Comparison of ENCODE assay signal across 11 mouse cellular contexts in the genomic region with DNA sequence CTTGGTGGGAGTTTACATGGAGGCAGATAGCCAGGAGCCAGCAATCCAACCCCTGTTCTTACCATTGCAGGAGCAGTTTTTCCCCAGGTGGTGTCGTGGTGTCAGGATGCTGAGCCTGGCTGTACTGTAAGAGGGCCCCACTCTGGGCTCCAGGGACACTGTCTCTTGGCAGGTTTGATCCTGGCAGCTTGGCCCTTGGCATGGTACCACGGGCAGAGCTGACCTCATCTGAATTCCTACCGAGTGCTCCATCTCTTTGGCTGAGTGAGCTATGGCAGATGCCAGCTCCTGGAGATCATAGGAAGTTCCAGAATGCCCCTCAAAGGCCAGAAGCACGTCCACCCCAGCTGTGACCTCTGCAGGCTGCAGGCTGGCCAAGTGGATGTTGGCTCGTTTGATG. TPM values are rescaled to one million over a fixed set of nuclear protein-coding genes. Genes with fewer than 3 reads are reported as not detected.
DNase-seq lines count a peak whose midpoint lies in the region; ATAC-seq lines count a peak whose summit lies in the region.
"Had no signal": no experiment of that assay in that cellular context is flagged by ENCODE, and none has a peak within 500 bp of the region (broad histone marks: within the 10 kb centered on the region; RNA-seq: fewer than 3 reads in every experiment).

No protein-coding gene starts in this region.

- WGBS in kidney, embryonic 16.5 days, result 59% methylated on average over 5 of the region's 5 CpGs

- no peaks in the 10 kb centered on the region for H3K9me3 ChIP-seq in kidney, embryonic 16.5 days (ENCODE audit: low read length)
- H3K9me3 ChIP-seq: megakaryocyte, embryonic 14.5 days had no signal

- H3K9ac ChIP-seq in kidney, embryonic 16.5 days (replicated peaks; ENCODE audit: low read length), result no peak overlapping the region

- ATAC-seq in kidney, embryonic 16.5 days (ENCODE audit: low FRiP score, low TSS enrichment), result no peak

- no peaks in the 10 kb centered on the region for H3K4me1 ChIP-seq in kidney, embryonic 16.5 days (ENCODE audit: insufficient read depth, low read length)
- H3K4me1 ChIP-seq: megakaryocyte, embryonic 14.5 days had no signal

- H3K27me3 ChIP-seq in kidney, embryonic 16.5 days (ENCODE audit: insufficient read depth, low read length), result no peaks in the 10 kb centered on the region

- peak; percentile 24 to 33 for DNase-seq in layer of hippocampus, postnatal 36 days
- no peak for DNase-seq in layer of hippocampus, adult 9-11 months
- peak; percentile 95 for DNase-seq in cerebellum, adult 11 months
- DNase-seq in cerebellum, postnatal 4 days (ENCODE audit: low spot score in 2 of 2), result peak; percentile 43 to 82
- peak; percentile 55 to 60 for DNase-seq in heart, postnatal 36 days
- no peak for DNase-seq in lung, postnatal 14 days
- DNase-seq: kidney, postnatal 14 days; thymus, postnatal 4 days had no signal

- no peak overlapping the region for H3K4me3 ChIP-seq in kidney, embryonic 16.5 days (ENCODE audit: low read length)
- H3K4me3 ChIP-seq: megakaryocyte, embryonic 14.5 days had no signal

- H3K27ac ChIP-seq in kidney, embryonic 16.5 days (ENCODE audit: low read length), result no peak overlapping the region

- no peak overlapping the region for H3K4me2 ChIP-seq in kidney, embryonic 16.5 days (replicated peaks; ENCODE audit: low read depth, low read length)
- H3K4me2 ChIP-seq: liver, embryonic 11.5 days had no signal

- intact Hi-C loops in heart, postnatal 36 days (cut with DNase I), result loop anchor here (2.0 kb wide), 1 partner anchor 107 kb away; no protein-coding TSS in a partner anchor

- H3K36me3 ChIP-seq in kidney, embryonic 16.5 days (ENCODE audit: insufficient read depth, low read length), result no peaks in the 10 kb centered on the region

RNA-seq across cellular contexts. Expression of gene Slc36a1, which starts 57.9 kb away (rescaled TPM):
- 10 to 100 TPM; 52.9 to 56.8 TPM for total RNA-seq in layer of hippocampus, postnatal 36 days (2021)
- total RNA-seq in heart, postnatal 36 days (2021), result 10 to 100 TPM in 1 of 2 experiments, 1 to 10 TPM in 1; 9.4 to 10.5 TPM
- polyA plus RNA-seq in kidney, embryonic 16.5 days (2015; fragmentation: Nextera tagmentation; extraction: Ambion mirVana), result 1.6 and 3.0 TPM in 2 replicates

Comparison
In these comparisons a context has a peak if more than half of its experiments do, and no peak if none do; other contexts are left out.
1. DNase-seq: peak in layer of hippocampus, postnatal 36 days (2 of 2), cerebellum, adult 11 months (single experiment), cerebellum, postnatal 4 days (2 of 2) and heart, postnatal 36 days (2 of 2); none in layer of hippocampus, adult 9-11 months (single experiment) and lung, postnatal 14 days (single experiment).
2. RNA of gene Slc36a1, which starts 57.9 kb away (total RNA-seq): 52.9 to 56.8 TPM in layer of hippocampus, postnatal 36 days; 9.4 to 10.5 TPM in heart, postnatal 36 days; every median in the first group is over 4 times any median in the second.